Mouse (Mus musculus): ENCODE data around the gene Prl3a1. TPM values are rescaled to one million over a fixed set of nuclear protein-coding genes. Genes with fewer than 3 reads are reported as not detected.

Gene Prl3a1
- polyA plus RNA-seq (2015; fragmentation: Nextera tagmentation; extraction: Ambion mirVana) = not detected in 2 replicates

DNA sequence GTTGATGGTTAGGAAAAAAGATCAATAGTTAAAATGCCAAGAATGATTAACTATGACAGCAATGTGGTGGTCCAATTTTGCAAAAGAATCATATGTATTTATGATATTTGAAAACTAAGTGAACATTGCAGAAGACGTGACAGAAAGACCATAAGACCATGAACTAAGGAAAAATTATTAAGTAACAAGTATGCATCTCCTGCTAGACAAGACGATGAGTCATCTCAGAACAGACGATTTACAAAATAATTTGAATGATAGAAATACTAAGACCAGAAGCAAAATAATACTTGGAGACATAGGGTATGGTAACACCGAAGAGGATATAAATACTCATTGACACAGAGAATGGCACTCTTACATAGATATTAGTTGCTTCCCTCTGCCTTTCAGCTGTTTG, at the start of gene Prl3a1:
TSS of gene Prl3a1 (plus strand) at position 301 of the 400 bp plus-strand sequence.
- WGBS = 89% methylated on average over 4 of the region's 4 CpGs
- Histone ChIP-seq H3K4me3 (no peak within 1 kb of the TSS), H3K4me1 (no peaks in the 10 kb centered on the region), H3K9ac (no peak within 1 kb of the TSS), H3K4me2 (no peak within 1 kb of the TSS), H3K9me3 (no peaks in the 10 kb centered on the region), H3K27ac (no peak within 1 kb of the TSS), H3K27me3 (replicated peaks) (no peaks in the 10 kb centered on the region), H3K36me3 (replicated peaks) (no peaks in the 10 kb centered on the region)
- ATAC-seq (replicated peaks) = no peak

DNA sequence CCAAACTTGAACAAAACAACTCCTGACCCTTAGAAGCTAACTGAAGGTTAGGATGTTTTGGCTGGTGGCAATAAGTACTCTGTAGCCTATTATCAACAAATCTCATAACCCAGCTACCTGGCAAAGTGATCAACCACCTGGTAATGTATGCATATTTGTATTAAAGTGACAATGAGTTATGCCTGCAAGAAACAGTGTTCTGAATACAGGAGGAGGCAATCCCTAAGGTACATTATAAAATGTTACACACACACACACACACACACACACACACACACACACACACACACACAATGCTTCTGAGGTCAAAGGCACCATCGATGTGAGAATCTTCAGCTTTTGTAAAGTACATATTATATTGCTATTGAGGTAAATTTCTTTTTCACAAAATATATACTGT, 17.7 kb upstream of the Prl3a1 start, which contains the start of gene Prl3b1:
TSS of gene Prl3b1 (plus strand) at position 301 of the 400 bp plus-strand sequence.
- ATAC-seq (replicated peaks) = no peak
- Histone ChIP-seq H3K27ac (no peak within 1 kb of the TSS), H3K4me2 (no peak within 1 kb of the TSS), H3K9ac (no peak within 1 kb of the TSS), H3K4me3 (no peak within 1 kb of the TSS), H3K4me1 (no peaks in the 10 kb centered on the region), H3K36me3 (replicated peaks) (no peaks in the 10 kb centered on the region), H3K9me3 (no peaks in the 10 kb centered on the region), H3K27me3 (replicated peaks) (no peaks in the 10 kb centered on the region)
- WGBS = 100% methylated on average over 1 of the region's 1 CpGs

DNA sequence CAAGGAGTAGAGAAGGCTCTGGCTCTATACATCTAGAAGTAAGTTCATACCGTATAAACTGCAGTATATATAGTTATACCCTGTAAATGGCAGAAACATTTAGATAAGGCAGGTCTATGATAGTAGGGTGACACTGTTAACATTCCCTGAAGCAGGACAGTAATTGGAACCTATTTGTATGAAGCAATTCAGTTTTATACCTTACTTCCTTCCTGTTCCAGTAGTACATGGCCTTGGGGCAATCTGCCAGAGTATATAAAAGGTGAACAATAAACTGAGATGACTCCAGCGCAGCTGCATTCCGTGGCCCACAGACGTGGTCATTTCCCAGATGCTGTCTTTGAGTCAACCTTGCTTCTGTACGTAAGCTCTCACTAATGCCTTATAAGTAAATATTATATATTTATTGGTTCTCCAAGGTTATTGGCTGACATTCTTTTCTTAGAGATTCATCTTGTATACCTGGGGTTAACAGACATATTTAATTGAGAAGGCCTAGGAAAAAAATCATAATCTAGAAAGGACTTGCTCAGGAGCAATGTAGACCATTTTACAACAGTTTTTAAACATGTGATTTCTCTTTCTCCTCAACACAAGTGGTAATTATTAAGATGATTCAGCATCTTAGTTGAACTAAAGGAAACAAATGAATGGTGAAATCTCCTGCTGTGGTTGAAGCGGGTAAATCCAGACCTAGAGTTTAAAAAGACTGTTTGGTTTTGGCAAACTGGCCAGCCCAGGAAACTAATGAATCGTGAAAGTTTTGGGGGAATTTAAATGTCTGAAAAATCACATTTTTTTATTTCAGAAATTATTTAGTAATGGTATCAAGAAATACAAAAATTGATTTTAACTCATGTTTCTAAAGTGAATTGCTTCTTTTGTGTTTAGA, 53.3 kb downstream of the Prl3a1 start, which contains the start of gene Prl6a1:
TSS of gene Prl6a1 (plus strand) at position 294 of the 892 bp plus-strand sequence.
- H3K4me1 ChIP-seq = no peaks in the 10 kb centered on the region
- no peaks in the 10 kb centered on the region for H3K9me3 ChIP-seq
- no peaks in the 10 kb centered on the region for H3K36me3 ChIP-seq (replicated peaks)
- H3K9ac ChIP-seq = no peak within 1 kb of the TSS
- H3K4me2 ChIP-seq = no peak within 1 kb of the TSS
- no peak for ATAC-seq (replicated peaks)
- no peaks in the 10 kb centered on the region for H3K27me3 ChIP-seq (replicated peaks)
- H3K4me3 ChIP-seq = no peak within 1 kb of the TSS
- WGBS = 82% methylated on average over 7 of the region's 7 CpGs
- H3K27ac ChIP-seq = no peak within 1 kb of the TSS

Other genes starting within 250 kb of the Prl3a1 start
- not detected in 2 replicates for gene Prl, start 201.9 kb upstream of the Prl3a1 start, polyA plus RNA-seq (2015; fragmentation: Nextera tagmentation; extraction: Ambion mirVana)
- not detected in 2 replicates for gene Prl3d1, start 165.2 kb upstream of the Prl3a1 start, polyA plus RNA-seq (2015; fragmentation: Nextera tagmentation; extraction: Ambion mirVana)
- gene Prl3d2, start 137.7 kb upstream of the Prl3a1 start, polyA plus RNA-seq (2015; fragmentation: Nextera tagmentation; extraction: Ambion mirVana) = not detected in 2 replicates
- not detected in 2 replicates for gene Prl3d3, start 102.6 kb upstream of the Prl3a1 start, polyA plus RNA-seq (2015; fragmentation: Nextera tagmentation; extraction: Ambion mirVana)
- not detected in 2 replicates for gene Prl3c1, start 62.8 kb upstream of the Prl3a1 start, polyA plus RNA-seq (2015; fragmentation: Nextera tagmentation; extraction: Ambion mirVana)
- gene Prl3b1, start 17.6 kb upstream of the Prl3a1 start, polyA plus RNA-seq (2015; fragmentation: Nextera tagmentation; extraction: Ambion mirVana) = not detected in 2 replicates
- not detected in 2 replicates for gene Prl6a1, start 53.2 kb downstream of the Prl3a1 start, polyA plus RNA-seq (2015; fragmentation: Nextera tagmentation; extraction: Ambion mirVana)
- gene Prl8a2, start 86.2 kb downstream of the Prl3a1 start, polyA plus RNA-seq (2015; fragmentation: Nextera tagmentation; extraction: Ambion mirVana) = not detected in 2 replicates
- not detected in 2 replicates for gene Prl2b1, start 131.4 kb downstream of the Prl3a1 start, polyA plus RNA-seq (2015; fragmentation: Nextera tagmentation; extraction: Ambion mirVana)
- gene Prl8a6, start 179.3 kb downstream of the Prl3a1 start, polyA plus RNA-seq (2015; fragmentation: Nextera tagmentation; extraction: Ambion mirVana) = not detected in 2 replicates

Measured in midbrain, embryonic 15.5 days (tissue).